Mouse (Mus musculus) E14TG2a.4 (cell line): ENCODE data around the gene Cdk19.

Source experiments
- CTCF ChIP-seq: conservative IDR thresholded peaks from 2 replicates; pipeline ENCODE4 v1.5.1; 2014; ENCODE audit warnings: low read length
- NANOG ChIP-seq: IDR thresholded peaks from 2 replicates; pipeline ENCODE4 v1.6.1; 2014; ENCODE audit warnings: borderline replicate concordance, low read length, mixed read lengths
- POU5F1 ChIP-seq: IDR thresholded peaks from 2 replicates; pipeline ENCODE4 v1.6.1; 2014; ENCODE audit warnings: low read length, borderline replicate concordance

DNA sequence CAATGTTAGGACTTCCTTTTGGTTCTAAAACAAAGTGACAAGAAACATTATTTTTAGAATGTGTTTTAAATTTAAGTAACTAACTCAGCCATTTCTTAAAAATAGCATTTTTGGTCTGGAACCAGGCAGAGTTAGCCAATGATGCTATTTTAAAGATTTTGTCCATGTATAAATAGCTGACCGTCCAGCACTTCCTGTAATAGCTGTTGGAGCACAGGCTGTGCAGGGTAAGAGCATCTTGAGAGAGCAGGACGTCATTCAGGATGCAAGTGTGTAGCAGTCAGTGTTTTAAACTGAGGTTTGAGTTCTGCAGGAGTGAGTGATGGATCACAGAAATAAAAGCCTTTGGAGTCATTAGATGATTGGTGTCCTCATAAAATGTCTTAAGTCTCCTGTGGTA, 18.8 kb downstream of the Cdk19 start:
- TF ChIP-seq CTCF (no peak), NANOG (no peak), POU5F1 (no peak)
